Mouse (Mus musculus) R1 (cell line): Measurements from ENCODE around the gene Sgpl1.
A peak's percentile ranks its signal among the peaks of the same experiment; 100 is the strongest.
"Not testable (repeated sequence)": the region's sequence is repeated elsewhere in the genome, so short reads cannot be mapped to it uniquely, and the experiment has no call there.

Experiments
- DNase-seq: peaks from one replicate; pipeline ENCODE4 v3.0.0-alpha.2; 2018; ENCODE audit warnings: low read depth, low spot score

Gene Sgpl1

GRCm38 (mm10) chr10:61155611-61156010 lies 8.1 kb upstream of the Sgpl1 start:
- no peak for DNase-seq

- no peak for DNase-seq
Measured at GRCm38 (mm10) chr10:61152131-61152530, 4.6 kb upstream of the Sgpl1 start.

GRCm38 (mm10) chr10:61150616-61151015 lies 3.1 kb upstream of the Sgpl1 start:
- DNase-seq: no peak

- no peak for DNase-seq
Measured at GRCm38 (mm10) chr10:61149476-61149875, 2.0 kb upstream of the Sgpl1 start.

GRCm38 (mm10) chr10:61146807-61147156 lies 721 bp downstream of the Sgpl1 start:
- DNase-seq: no peak

GRCm38 (mm10) chr10:61146119-61146806 lies 1.2 kb downstream of the Sgpl1 start:
- DNase-seq: peak; percentile 77

- DNase-seq: peak; percentile 86
Measured at GRCm38 (mm10) chr10:61145766-61146118, 1.8 kb downstream of the Sgpl1 start.

- no peak for DNase-seq
Measured at GRCm38 (mm10) chr10:61143343-61143742, 4.2 kb downstream of the Sgpl1 start.

- no peak for DNase-seq
Measured at GRCm38 (mm10) chr10:61137567-61137966, 9.9 kb downstream of the Sgpl1 start.

- DNase-seq: no peak
Measured at GRCm38 (mm10) chr10:61135226-61135839, 12.2 kb downstream of the Sgpl1 start.

GRCm38 (mm10) chr10:61134041-61134440 lies 13.5 kb downstream of the Sgpl1 start:
- peak; percentile 70 for DNase-seq

GRCm38 (mm10) chr10:61130959-61131358 lies 16.5 kb downstream of the Sgpl1 start:
- no peak for DNase-seq

- no peak for DNase-seq
Measured at GRCm38 (mm10) chr10:61128701-61129365, 18.7 kb downstream of the Sgpl1 start.

- DNase-seq: no peak
Measured at GRCm38 (mm10) chr10:61124462-61124861, 23.0 kb downstream of the Sgpl1 start.

- no peak for DNase-seq
Measured at GRCm38 (mm10) chr10:61123276-61123913, 24.1 kb downstream of the Sgpl1 start.

- DNase-seq: not testable (repeated sequence)
Measured at GRCm38 (mm10) chr10:61121732-61122131, 25.8 kb downstream of the Sgpl1 start.

GRCm38 (mm10) chr10:61114246-61114720 lies 33.2 kb downstream of the Sgpl1 start:
- DNase-seq: no peak

- DNase-seq: no peak
Measured at GRCm38 (mm10) chr10:61103564-61104114, 43.9 kb downstream of the Sgpl1 start.

GRCm38 (mm10) chr10:61091866-61092265 lies 55.6 kb downstream of the Sgpl1 start:
- no peak for DNase-seq

GRCm38 (mm10) chr10:61089170-61090142 lies 58.0 kb downstream of the Sgpl1 start, which contains the start of gene Pcbd1:
Gene Pcbd1, plus strand, starts transcription at chr10:61089331.
- DNase-seq: no peak

GRCm38 (mm10) chr10:61088468-61088867 lies 59.0 kb downstream of the Sgpl1 start:
- peak; percentile 9 for DNase-seq
